Mouse (Mus musculus) neural tube, embryonic 15.5 days (tissue): Measurements from ENCODE around the gene Sh2d1b1. TPM values are rescaled to one million over a fixed set of nuclear protein-coding genes. Genes with fewer than 3 reads are reported as not detected.
A peak's percentile ranks its signal among the peaks of the same experiment; 100 is the strongest.
"Not testable (repeated sequence)": the region's sequence is repeated elsewhere in the genome, so short reads cannot be mapped to it uniquely, and the experiment has no call there.

Experiments
- ATAC-seq: fragments of 200-750 bp; cut with Nextera tagmentation; 2 replicates; pipeline ENCODE4 v1.8.0; 2017; ENCODE audit warnings: mild to moderate bottlenecking, moderate TSS enrichment, moderate library complexity; ENCODE audit not compliant: low FRiP score
- H3K27ac ChIP-seq: fragments of 300-500 bp; sonication (generic); replicated peaks from 2 replicates; pipeline ENCODE4 v1.5.1; 2015; ENCODE audit warnings: mild to moderate bottlenecking, inconsistent platforms
- H3K27me3 ChIP-seq: fragments of 300-500 bp; sonication (generic); replicated peaks from 2 replicates; pipeline ENCODE4 v1.6.1; 2015; ENCODE audit warnings: inconsistent platforms
- H3K36me3 ChIP-seq: fragments of 300-500 bp; sonication (generic); 2 replicates; pipeline ENCODE4 v1.6.1; 2015; ENCODE audit warnings: inconsistent platforms
- H3K4me1 ChIP-seq: fragments of 300-500 bp; sonication (generic); 2 replicates; pipeline ENCODE4 v1.6.1; 2015; ENCODE audit warnings: inconsistent platforms
- H3K4me2 ChIP-seq: fragments of 300-500 bp; sonication (generic); 2 replicates; pipeline ENCODE4 v1.6.1; 2015; ENCODE audit warnings: inconsistent platforms, mild to moderate bottlenecking, moderate library complexity
- H3K4me3 ChIP-seq: fragments of 300-500 bp; sonication (generic); replicated peaks from 2 replicates; pipeline ENCODE4 v1.5.1; 2015; ENCODE audit warnings: mild to moderate bottlenecking, inconsistent platforms
- H3K9ac ChIP-seq: fragments of 300-500 bp; sonication (generic); replicated peaks from 2 replicates; pipeline ENCODE4 v1.6.1; 2015; ENCODE audit warnings: mild to moderate bottlenecking, inconsistent platforms
- H3K9me3 ChIP-seq: fragments of 300-500 bp; sonication (generic); replicated peaks from 2 replicates; pipeline ENCODE4 v1.6.1; 2016; ENCODE audit warnings: inconsistent platforms
- WGBS: fragments of 180-500 bp; shearing (Covaris S2); methylation state at CpG from one replicate; pipeline ENCODE4 v1.1.7; 2015; ENCODE audit warnings: mixed read lengths; 5-methylcytosine and 5-hydroxymethylcytosine counted together
- polyA plus RNA-seq: library from polyadenylated mRNA; unstranded; fragments of >200 nt; fragmentation: Nextera tagmentation; extraction: Ambion mirVana; gene quantifications from 2 replicates; pipeline ENCODE4 v1.2.1, GENCODE M21; 2015

Sh2d1b1 gene
- 0.06 TPM in 1 of 2 replicates, not detected in the other for polyA plus RNA-seq

DNA sequence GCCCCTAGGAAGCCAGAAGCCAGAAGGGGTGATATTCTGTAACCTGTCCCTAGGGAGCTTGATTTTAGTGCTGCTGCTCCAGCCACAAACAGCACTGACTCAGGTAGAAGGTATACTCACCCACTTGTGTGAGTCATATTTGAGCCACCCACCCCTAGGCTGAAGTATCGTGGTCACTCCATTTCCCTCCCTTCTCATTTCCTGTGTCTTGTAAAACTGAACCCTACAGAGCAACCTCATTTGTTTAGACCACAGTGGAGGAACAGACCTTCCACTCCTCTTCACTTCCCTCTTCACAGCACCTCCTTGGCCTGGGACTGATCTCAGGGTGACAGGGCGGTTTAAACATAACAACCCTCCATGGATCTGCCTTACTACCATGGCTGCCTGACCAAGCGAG lies at the start of gene Sh2d1b1:
Sh2d1b1 (plus strand) TSS at position 305 of the 400 bp plus-strand sequence.
- no peaks in the 10 kb centered on the region for H3K9me3 ChIP-seq
- no peak within 1 kb of the TSS for H3K9ac ChIP-seq
- H3K4me2 ChIP-seq, result no peak within 1 kb of the TSS
- no peak within 1 kb of the TSS for H3K27ac ChIP-seq
- no peaks in the 10 kb centered on the region for H3K27me3 ChIP-seq
- H3K4me3 ChIP-seq, result no peak within 1 kb of the TSS
- no peak for ATAC-seq
- WGBS, result 93% methylated on average over 2 of the region's 3 CpGs
- H3K4me1 ChIP-seq, result no peaks in the 10 kb centered on the region
- H3K36me3 ChIP-seq, result no peaks in the 10 kb centered on the region

DNA sequence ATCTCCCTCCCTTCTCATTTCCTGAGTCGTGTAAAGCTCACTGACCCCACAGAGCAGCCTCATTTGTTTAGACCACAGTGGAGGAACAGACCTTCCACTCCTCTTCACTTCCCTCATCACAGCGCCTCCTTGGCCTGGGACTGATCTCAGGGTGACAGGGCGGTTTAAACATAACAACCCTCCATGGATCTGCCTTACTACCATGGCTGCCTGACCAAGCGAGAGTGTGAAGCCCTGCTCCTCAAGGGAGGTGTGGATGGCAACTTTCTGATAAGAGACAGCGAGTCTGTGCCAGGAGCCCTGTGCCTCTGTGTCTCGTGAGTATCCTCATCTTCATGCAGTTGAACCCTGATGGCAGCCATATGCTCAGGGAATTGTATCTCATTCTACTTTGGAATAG lies 44.4 kb upstream of the Sh2d1b1 start, which contains the start of gene Sh2d1b2:
Sh2d1b2 (plus strand) TSS at position 62 of the 400 bp plus-strand sequence.
- not testable (repeated sequence) for ATAC-seq, H3K27ac ChIP-seq, H3K4me3 ChIP-seq, H3K4me2 ChIP-seq, H3K9me3 ChIP-seq, H3K36me3 ChIP-seq, H3K9ac ChIP-seq, H3K4me1 ChIP-seq, H3K27me3 ChIP-seq
- WGBS, result 83% methylated on average over 6 of the region's 6 CpGs

DNA sequence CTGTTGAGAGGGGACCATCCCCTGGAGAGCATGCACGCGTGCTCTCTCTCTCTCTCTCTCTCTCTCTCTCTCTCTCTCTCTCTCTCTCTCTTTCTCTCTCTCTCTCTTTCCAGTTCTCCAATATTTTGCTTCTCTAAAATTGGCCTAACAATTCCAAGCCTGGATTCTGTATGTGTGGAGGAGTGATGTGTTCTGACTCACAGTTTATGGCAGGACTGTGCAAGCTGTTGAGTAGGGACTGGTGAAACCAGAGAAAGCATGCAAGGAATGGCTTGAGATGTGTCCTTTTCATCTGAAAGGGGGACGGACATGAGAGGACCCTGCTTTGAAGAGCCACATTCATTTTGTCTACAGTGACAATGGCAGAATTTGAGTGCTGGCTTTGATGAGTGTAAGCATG lies 32.1 kb upstream of the Sh2d1b1 start:
- Histone ChIP-seq H3K9ac (no peak overlapping the region), H3K4me2 (no peak overlapping the region), H3K27ac (no peak overlapping the region), H3K4me3 (no peak overlapping the region), H3K27me3 (no peaks in the 10 kb centered on the region), H3K4me1 (no peaks in the 10 kb centered on the region), H3K36me3 (no peaks in the 10 kb centered on the region), H3K9me3 (no peaks in the 10 kb centered on the region)
- no peak for ATAC-seq
- WGBS, result 79% methylated on average over 3 of the region's 3 CpGs

DNA sequence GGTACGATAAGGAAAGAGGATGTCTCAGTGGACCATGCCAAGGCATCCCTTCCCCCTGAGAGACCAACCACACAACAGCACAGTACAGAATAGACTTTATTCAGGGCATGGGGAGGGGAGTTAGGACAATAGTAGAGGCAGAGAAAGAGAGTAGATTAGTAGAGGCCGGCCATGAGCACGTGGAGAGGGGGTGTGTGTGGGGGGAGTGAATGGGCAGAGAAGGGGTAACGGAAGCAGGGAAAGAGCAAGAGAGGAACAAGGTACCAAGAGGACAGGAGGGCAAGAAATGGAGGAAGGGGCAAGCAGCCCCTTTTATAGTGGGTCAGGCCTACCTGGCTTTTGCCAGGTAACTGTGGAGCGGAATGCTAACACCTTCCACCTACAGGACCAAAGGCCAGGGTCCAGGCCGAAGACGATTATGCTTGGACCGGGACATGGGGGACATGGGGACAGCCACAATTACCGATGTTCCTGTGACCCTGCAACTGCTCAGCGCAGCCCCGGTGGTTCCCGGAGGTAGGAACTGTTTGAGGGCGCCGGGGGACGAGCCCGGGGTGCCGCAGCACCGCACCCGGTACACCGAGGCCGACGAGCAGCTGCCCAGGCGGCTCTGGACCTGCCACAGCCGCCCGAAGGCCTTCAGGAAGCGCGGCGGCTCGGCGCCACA lies 22.1 kb upstream of the Sh2d1b1 start:
- 25% methylated on average over 29 of the region's 30 CpGs for WGBS
- H3K9ac ChIP-seq, result peak overlapping the region; percentile 68
- ATAC-seq, result peak; percentile 87
- peak overlapping the region; percentile 66 for H3K4me3 ChIP-seq
- peak overlapping the region; percentile 54; the same call in 1 of the 2 replicates for H3K27ac ChIP-seq
- H3K27me3 ChIP-seq, result no peaks in the 10 kb centered on the region; the same call in 1 of the 2 replicates
- H3K9me3 ChIP-seq, result no peaks in the 10 kb centered on the region
- H3K4me1 ChIP-seq, result peaks cover 6% of the 10 kb centered on the region
- H3K4me2 ChIP-seq, result peak overlapping the region; percentile 89
- no peaks in the 10 kb centered on the region for H3K36me3 ChIP-seq

DNA sequence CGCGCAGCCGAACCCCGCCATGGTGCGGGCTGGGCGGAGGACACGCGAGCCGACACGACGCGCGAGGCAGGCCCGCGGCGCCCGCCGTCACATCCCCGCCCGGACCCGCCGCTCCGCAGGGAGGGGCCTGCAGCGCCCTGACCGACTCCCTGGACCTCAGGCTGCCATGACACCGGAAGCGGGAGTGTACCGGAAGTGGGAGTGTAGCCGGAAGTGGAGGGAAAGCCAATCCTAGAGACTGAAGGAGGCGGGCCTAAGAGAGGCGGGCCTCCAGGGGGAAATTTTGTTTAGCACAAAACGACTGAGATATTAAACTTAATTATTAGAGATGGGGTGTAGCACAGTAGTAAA lies 21.6 kb upstream of the Sh2d1b1 start:
- Histone ChIP-seq H3K36me3 (no peaks in the 10 kb centered on the region), H3K4me1 (peaks cover 6% of the 10 kb centered on the region), H3K4me2 (peak overlapping the region; percentile 89), H3K27ac (peak overlapping the region; percentile 54; the same call in 1 of the 2 replicates), H3K27me3 (no peaks in the 10 kb centered on the region; the same call in 1 of the 2 replicates), H3K4me3 (peak overlapping the region; percentile 66), H3K9me3 (no peaks in the 10 kb centered on the region), H3K9ac (peak overlapping the region; percentile 68)
- ATAC-seq, result peak; percentile 100
- WGBS, result 9% methylated on average over 32 of the region's 32 CpGs

DNA sequence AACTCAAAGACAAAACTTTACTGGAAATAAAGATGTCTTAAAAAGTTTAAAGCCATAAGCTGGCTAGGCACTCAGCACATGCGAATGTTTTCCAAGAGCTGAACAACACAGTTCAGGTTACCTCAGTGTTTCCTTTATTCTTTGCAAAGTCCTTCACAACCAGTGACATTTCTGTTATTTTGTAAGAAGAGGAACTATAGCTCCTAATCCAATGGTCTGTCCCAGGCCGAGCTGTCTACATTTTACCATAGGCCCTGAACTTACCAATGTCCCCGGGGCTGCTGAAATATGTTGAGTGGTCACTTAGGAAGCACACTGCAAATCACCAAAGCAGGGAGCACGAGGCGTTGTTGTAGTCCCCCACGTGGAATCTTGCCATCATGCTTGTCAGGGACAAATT lies 6.8 kb upstream of the Sh2d1b1 start:
- no peak for ATAC-seq
- H3K27me3 ChIP-seq, result no peaks in the 10 kb centered on the region
- H3K4me3 ChIP-seq, result no peak overlapping the region
- H3K4me2 ChIP-seq, result no peak overlapping the region
- 0 out of 2 replicates have a peak, but pooled peaks cover 2% of the 10 kb centered on the region for H3K9me3 ChIP-seq
- H3K4me1 ChIP-seq, result no peaks in the 10 kb centered on the region
- 90% methylated on average over 6 of the region's 6 CpGs for WGBS
- H3K9ac ChIP-seq, result no peak overlapping the region
- no peak overlapping the region for H3K27ac ChIP-seq
- H3K36me3 ChIP-seq, result no peaks in the 10 kb centered on the region

DNA sequence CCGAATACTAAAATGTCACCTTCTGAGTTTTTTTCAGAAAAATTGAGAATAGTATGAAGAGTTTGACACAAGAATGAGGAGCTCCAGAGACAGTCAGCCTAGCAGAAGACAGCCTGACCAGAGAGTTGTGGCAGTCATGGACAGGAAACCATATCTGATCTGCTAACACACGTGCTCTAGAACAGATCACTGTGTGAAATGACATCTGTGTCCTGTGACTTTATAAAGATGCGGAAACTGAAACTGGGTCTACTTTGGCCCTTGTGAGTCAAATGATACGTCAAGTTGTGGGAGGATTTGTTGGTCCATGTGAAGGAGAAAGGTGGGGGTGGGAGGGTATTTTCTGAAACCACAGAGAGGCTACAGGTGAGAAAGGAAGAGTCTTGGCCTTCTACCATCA lies 6.4 kb upstream of the Sh2d1b1 start:
- H3K9me3 ChIP-seq, result 0 out of 2 replicates have a peak, but pooled peaks cover 2% of the 10 kb centered on the region
- ATAC-seq, result no peak
- WGBS, result 86% methylated on average over 4 of the region's 4 CpGs

DNA sequence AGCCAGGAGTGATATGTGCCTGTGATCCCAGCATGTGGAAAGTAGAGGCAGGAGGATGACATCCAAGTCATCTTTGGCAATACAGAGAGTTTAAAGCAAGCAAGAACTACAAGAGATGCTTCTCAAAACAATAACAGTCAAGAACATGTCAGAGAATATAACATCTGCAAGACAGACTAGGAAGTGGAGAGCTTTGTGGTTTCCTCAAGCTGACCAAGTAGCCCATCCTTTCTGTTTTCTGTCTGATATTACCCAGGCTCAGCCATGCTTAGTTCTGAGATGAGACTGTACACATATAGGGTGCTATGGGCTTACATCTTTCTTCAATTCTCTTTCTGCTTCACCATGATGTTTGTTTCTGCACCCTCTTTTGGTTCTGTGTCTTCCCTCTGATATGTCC lies 3.9 kb upstream of the Sh2d1b1 start:
- Histone ChIP-seq H3K36me3 (no peaks in the 10 kb centered on the region), H3K4me2 (no peak overlapping the region), H3K4me3 (no peak overlapping the region), H3K27ac (no peak overlapping the region), H3K4me1 (no peaks in the 10 kb centered on the region), H3K9ac (no peak overlapping the region), H3K9me3 (no peaks in the 10 kb centered on the region), H3K27me3 (no peaks in the 10 kb centered on the region)
- no peak for ATAC-seq

More for the DNA sequence above, 6.4 kb upstream of the Sh2d1b1 start:
- no peaks in the 10 kb centered on the region for H3K27me3 ChIP-seq
- H3K9ac ChIP-seq, result no peak overlapping the region
- H3K4me1 ChIP-seq, result no peaks in the 10 kb centered on the region
- H3K4me2 ChIP-seq, result no peak overlapping the region
- H3K4me3 ChIP-seq, result no peak overlapping the region
- no peaks in the 10 kb centered on the region for H3K36me3 ChIP-seq
- H3K27ac ChIP-seq, result no peak overlapping the region

DNA sequence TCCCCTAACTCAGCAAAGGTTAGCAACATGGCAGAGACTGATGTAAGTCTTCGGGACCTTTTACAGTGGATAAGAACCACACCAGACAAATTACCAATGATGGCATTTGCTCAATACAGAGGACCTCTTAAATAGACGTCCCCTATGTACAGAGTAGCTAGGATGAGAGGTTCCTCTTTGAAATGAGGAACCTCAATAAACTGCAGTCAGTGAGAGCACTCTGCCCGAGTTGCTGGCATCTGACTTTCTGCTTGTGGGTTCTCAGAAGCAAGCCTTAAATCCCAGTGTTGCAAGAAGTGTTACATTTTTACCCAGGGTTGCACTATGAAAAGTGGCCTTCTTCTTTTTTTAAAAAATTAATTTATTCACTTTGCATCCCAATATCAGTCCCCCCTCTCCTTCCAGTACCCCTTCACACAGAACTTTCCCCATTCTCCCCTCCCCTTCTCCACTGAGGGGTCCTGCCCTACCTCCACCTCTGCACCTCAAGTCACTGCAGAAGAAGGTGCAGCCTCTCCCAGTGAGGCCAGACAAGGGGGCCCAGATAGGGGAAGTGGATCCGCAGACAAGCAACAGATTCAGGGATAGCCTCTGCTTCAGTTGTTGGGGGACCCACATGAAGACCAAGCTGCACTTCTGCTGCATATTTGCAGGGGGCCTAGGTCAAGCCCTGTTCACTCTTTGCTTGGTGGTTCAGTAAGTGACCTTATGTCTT lies 5.5 kb downstream of the Sh2d1b1 start:
- H3K27me3 ChIP-seq, result no peaks in the 10 kb centered on the region
- WGBS, result 81% methylated on average over 4 of the region's 4 CpGs
- no peaks in the 10 kb centered on the region for H3K4me1 ChIP-seq
- no peak overlapping the region for H3K27ac ChIP-seq
- H3K9ac ChIP-seq, result no peak overlapping the region
- H3K9me3 ChIP-seq, result no peaks in the 10 kb centered on the region
- no peak overlapping the region for H3K4me3 ChIP-seq
- ATAC-seq, result no peak
- no peak overlapping the region for H3K4me2 ChIP-seq
- no peaks in the 10 kb centered on the region for H3K36me3 ChIP-seq

DNA sequence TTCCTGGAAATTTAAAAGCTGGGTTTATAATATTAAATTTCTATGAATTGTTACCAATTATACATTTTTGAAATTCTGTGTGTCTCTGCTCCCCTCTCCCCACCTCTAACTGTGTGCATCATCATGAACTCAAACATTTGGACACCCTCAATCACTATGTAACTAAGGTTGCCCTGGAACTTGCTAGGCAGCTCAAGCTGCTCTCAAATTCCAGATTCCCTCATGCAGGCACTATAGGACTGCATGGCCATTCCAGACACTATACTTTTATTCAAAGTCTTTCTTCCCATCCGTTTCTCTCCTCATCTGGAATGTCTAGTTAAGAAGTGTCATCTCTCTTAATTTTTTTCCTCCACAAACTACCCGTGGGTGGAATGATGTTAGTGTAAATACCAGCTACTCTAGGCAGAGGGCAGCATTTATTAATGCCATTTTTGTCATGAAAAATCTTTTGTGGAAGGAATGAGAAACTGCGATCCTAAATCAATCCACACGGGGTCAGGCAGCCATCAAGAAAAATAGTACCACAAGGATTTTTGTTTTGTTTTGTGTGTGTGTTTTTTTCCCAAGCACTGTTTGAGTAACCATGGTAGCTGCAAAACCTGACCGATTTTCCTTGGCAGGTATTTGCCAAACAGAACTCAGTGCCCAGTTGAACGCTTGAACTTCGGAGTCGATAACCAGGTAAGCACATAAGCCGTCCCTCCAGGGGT lies 15.3 kb downstream of the Sh2d1b1 start:
- 0 out of 2 replicates have a peak overlapping the region, but pooled peaks have one; percentile 17 for H3K4me2 ChIP-seq
- ATAC-seq, result peak; percentile 50
- H3K27ac ChIP-seq, result no peak overlapping the region
- H3K4me1 ChIP-seq, result peaks cover 4% of the 10 kb centered on the region; the same call in 1 of the 2 replicates
- no peaks in the 10 kb centered on the region for H3K36me3 ChIP-seq
- H3K9ac ChIP-seq, result no peak overlapping the region
- no peaks in the 10 kb centered on the region for H3K27me3 ChIP-seq
- 48% methylated on average over 9 of the region's 9 CpGs for WGBS
- H3K9me3 ChIP-seq, result no peaks in the 10 kb centered on the region
- no peak overlapping the region for H3K4me3 ChIP-seq

DNA sequence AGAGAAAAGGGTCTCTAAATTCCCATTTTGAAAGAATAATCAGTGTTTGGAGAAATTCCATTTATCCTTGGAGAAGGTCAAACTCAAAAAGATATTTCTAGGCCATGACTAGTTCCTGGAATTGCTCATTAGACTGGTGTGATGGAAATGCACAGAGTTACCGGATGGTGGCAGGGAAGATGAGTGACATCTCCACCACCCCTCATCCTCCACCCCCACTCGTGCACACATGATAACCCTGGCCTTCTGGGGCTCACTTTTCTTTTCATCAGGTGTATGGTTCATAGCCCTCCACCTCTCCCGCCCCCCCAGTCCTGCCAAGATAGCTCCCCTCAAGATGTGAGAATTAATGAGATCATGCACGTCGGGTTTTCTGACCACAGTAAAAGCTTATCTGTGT lies 16.1 kb downstream of the Sh2d1b1 start:
- Histone ChIP-seq H3K36me3 (no peaks in the 10 kb centered on the region), H3K27ac (no peak overlapping the region), H3K27me3 (no peaks in the 10 kb centered on the region), H3K9ac (no peak overlapping the region), H3K4me2 (no peak overlapping the region), H3K9me3 (no peaks in the 10 kb centered on the region), H3K4me1 (peaks cover 4% of the 10 kb centered on the region; the same call in 1 of the 2 replicates), H3K4me3 (no peak overlapping the region)
- ATAC-seq, result no peak
- 85% methylated on average over 5 of the region's 5 CpGs for WGBS
